Mouse (Mus musculus) heart, postnatal 10 days (tissue): Measurements from ENCODE around the gene Vmn1r203. TPM values are rescaled to one million over a fixed set of nuclear protein-coding genes. Genes with fewer than 3 reads are reported as not detected.
"Not testable (repeated sequence)": the region's sequence is repeated elsewhere in the genome, so short reads cannot be mapped to it uniquely, and the experiment has no call there.

Experiments used
- DNase-seq, 2 experiments: peaks; one replicate each; pipeline ENCODE4 v3.0.0; 2021
- intact Hi-C: fragments of 180-260 bp; cut with DNase I; formaldehyde crosslinking; loops from one replicate; pipeline ENCODE4 v1.15.1; 2025
- total RNA-seq, 2 experiments: library from RNA; stranded (reverse); gene quantifications; 2 replicates each; pipeline ENCODE4 v1.2.3; 2021

The Vmn1r203 gene
- total RNA-seq = not detected

GRCm38 (mm10) chr13:22517814-22518213, at the start of gene Vmn1r203:
TSS of gene Vmn1r203 (plus strand) at chr13:22518114.
- intact Hi-C loops = no loop called here
- no peak for DNase-seq

GRCm38 (mm10) chr13:22471623-22472022, 46.3 kb upstream of the Vmn1r203 start, which contains the start of gene Vmn1r201:
TSS of gene Vmn1r201 (plus strand) at chr13:22471923.
- intact Hi-C loops = no loop called here
- DNase-seq = no peak

GRCm38 (mm10) chr13:22502431-22502830, 15.5 kb upstream of the Vmn1r203 start:
- intact Hi-C loops = loop anchor here (10.0 kb wide), 1 partner anchor 198 kb away; no protein-coding TSS in a partner anchor
- no peak for DNase-seq

GRCm38 (mm10) chr13:22505281-22505680, 12.6 kb upstream of the Vmn1r203 start, which contains the start of gene Vmn1r202:
TSS of gene Vmn1r202 (minus strand) at chr13:22505381.
- DNase-seq = no peak
- intact Hi-C loops = loop anchor here (10.0 kb wide), 1 partner anchor 200 kb away; no protein-coding TSS in a partner anchor

GRCm38 (mm10) chr13:22552898-22553297, 35.0 kb downstream of the Vmn1r203 start, which contains the start of gene Vmn1r204:
TSS of gene Vmn1r204 (plus strand) at chr13:22553198.
- DNase-seq, intact Hi-C loops: not testable (repeated sequence)

GRCm38 (mm10) chr13:22574911-22575310, 57.0 kb downstream of the Vmn1r203 start:
- DNase-seq, intact Hi-C loops: not testable (repeated sequence)

Other genes with a start within 250 kb of the Vmn1r203 start
- not detected for gene Vmn1r195, start 247.6 kb upstream of the Vmn1r203 start, total RNA-seq
- not detected for gene Vmn1r196, start 228.2 kb upstream of the Vmn1r203 start, total RNA-seq
- not detected for gene Vmn1r197, start 193.5 kb upstream of the Vmn1r203 start, total RNA-seq
- gene Vmn1r198, start 167.8 kb upstream of the Vmn1r203 start, total RNA-seq = not detected
- gene Vmn1r199, start 138.3 kb upstream of the Vmn1r203 start, total RNA-seq = not detected
- gene Vmn1r200, start 127.7 kb upstream of the Vmn1r203 start, total RNA-seq = not detected
- gene Vmn1r201, start 46.2 kb upstream of the Vmn1r203 start, total RNA-seq = not detected
- not detected for gene Vmn1r202, start 12.7 kb upstream of the Vmn1r203 start, total RNA-seq
- not detected for gene Vmn1r204, start 35.1 kb downstream of the Vmn1r203 start, total RNA-seq
- not detected for gene Vmn1r205, start 74.9 kb downstream of the Vmn1r203 start, total RNA-seq
- gene Vmn1r206, start 106.1 kb downstream of the Vmn1r203 start, total RNA-seq = not detected
- not detected for gene Vmn1r207-ps, start 211.5 kb downstream of the Vmn1r203 start, total RNA-seq